Mouse (Mus musculus) 3134 (cell line): ENCODE data around the gene Slc47a1.
A peak's percentile ranks its signal among the peaks of the same experiment; 100 is the strongest.

Experiments used
- DNase-seq: peaks from one replicate; pipeline ENCODE4 v3.0.0-alpha.2; 2011; ENCODE audit warnings: low spot score; ENCODE audit not compliant: insufficient read length; ENCODE audit errors: extremely low read depth

Gene Slc47a1

GRCm38 (mm10) chr11:61381272-61381671, 3.1 kb upstream of the Slc47a1 start:
- no peak for DNase-seq

DNA sequence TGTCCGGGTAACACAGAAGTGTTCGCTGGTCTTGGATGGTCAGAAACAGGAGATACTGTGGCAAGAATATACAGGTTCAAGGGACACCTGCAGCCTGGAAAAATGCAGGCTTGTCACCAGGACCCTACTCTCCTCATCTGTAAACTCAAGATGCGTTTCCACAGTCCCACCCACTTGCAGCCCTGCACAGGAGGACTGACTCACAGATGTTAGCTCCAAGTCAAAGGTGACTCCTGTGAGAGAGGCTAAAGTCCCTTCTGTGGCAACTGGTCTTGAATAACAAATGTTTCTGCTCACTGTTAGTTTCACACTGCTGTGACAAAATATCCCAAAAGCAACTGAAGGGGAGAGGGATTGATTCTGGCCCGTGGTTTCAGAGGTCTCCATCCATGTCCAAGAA, 506 bp upstream of the Slc47a1 start:
- DNase-seq = no peak

- no peak for DNase-seq
Measured at GRCm38 (mm10) chr11:61368668-61369067, 9.5 kb downstream of the Slc47a1 start.

DNA sequence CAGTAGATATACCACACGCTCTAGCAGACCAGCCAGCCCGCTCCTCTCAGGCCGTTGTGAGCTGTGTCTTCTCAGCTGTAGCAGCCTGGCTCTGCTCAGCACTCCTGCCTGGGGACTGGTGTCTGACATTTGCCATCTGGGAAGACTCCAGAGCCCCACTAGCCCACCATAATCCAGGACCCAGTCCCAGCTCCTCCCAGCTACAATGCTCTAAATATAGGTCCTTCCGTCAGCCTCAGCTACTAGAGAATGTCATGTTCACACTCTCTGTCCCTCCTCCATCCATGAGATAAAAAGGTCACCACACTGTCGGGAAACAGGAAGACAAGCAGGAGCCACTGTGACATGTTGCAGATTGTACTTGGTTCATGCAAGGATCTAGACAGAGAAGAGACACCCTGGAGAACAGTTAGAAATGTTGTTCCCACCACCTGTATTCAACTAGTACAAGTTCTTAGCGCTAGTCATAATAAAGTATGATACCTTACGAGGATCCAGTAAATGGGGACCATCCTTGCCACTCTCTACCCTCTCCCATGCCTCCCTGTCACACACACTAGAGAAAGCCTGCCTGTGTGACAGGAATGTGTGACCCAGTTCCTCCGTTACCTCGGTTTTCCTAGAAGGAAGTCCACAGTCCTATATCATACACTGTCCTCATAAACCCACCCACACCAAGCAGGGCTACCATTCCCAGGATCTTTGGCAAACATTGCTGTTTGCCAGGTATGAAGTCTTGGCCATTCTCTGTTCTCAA, 11.4 kb downstream of the Slc47a1 start:
- DNase-seq = no peak

- no peak for DNase-seq
Measured at GRCm38 (mm10) chr11:61365938-61366337, 12.2 kb downstream of the Slc47a1 start.

- no peak for DNase-seq
Measured at GRCm38 (mm10) chr11:61364096-61364495, 14.0 kb downstream of the Slc47a1 start.

DNA sequence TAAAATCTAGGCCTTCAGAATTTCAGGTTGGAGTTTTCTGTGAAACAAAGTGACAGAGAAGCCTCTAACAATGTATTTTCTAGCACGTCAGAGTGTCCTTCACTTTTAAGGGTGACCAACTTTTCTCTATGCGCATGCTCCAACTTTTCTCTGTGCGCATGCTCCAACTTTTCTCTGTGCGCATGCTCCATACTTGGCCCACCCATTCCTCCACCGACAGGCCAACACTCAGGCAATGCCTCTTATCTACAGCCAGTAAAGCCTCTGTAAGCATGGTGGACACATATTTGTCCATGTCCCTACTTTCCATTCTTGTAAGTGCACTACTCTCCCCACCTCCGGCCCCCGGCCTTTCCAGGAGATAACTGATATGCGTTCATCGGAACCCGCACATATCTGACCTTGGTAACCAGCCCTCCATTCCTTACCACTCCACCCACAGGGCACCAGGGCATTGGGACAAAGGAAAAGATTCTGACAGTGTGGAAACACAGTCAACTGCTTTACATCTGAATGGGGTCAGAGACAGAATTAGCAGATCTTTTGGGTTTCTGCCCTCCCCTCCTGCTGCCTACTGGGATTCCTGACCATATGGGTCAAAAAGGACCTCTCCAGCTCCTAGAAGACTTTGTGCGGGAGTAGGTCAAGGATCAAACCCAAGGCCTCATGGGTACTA, 16.5 kb downstream of the Slc47a1 start:
- DNase-seq = no peak

DNA sequence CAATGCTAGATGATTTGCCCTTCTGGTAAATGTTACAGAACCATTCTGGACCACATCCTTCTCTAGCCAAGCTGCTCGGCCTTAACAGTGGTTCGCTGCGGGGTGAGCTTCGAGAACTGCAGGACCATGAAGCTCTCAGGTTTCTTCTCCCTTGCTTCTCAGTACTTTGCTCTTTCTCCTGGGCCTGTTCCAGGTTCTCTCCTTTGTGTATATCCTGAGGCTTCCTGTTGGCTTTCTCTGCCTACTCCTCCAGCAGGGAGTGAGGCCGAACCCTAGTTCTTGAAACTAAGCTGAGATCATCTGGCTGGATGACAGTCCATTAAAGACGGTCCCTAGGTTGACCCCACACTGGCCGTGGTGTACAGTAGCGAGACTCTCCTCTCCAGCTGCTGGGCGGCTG, 21.5 kb downstream of the Slc47a1 start:
- DNase-seq = no peak

- no peak for DNase-seq
Measured at GRCm38 (mm10) chr11:61356111-61356510, 22.0 kb downstream of the Slc47a1 start.

DNA sequence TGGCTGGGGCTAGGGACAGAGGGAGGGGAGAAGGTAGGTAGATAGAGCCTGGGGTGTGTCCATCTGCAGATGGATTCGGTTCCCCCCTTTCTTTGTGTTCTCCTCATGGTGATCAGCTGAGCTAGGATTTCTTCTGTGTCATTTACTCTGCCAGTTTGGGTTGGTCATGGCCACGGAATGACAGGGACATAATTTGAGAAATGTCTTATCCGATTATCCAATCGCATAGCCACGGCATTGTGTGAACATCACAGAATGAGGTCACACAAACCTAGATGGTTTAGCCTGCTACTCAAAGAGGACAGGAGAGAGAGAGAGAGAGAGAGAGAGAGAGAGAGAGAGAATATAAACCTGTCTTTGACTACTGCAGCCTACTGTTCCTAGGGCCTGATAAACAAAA, 22.8 kb downstream of the Slc47a1 start:
- DNase-seq = no peak

DNA sequence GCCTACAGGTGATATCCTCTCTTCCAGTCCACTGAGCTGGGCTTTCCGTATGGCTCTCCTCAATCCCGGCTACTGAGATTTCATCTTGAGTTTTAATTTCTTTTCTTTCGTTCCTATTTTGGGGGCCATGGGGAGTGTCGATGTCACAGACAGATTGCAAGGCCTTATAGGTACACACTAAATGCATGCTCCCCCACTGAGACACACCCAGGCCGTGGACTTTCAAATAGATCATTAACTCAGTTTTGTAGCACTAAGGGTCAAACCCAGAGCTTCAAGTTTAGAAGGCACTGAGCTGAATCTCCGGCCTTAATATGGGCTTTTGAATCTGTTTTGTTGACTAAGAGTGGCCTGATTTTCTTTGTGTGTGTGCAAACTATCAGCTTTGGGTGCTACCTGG, 23.8 kb downstream of the Slc47a1 start:
- DNase-seq = no peak

- DNase-seq = no peak
Measured at GRCm38 (mm10) chr11:61353038-61353437, 25.1 kb downstream of the Slc47a1 start.

- DNase-seq = peak; percentile 14
Measured at GRCm38 (mm10) chr11:61352138-61352651, 25.9 kb downstream of the Slc47a1 start.

- no peak for DNase-seq
Measured at GRCm38 (mm10) chr11:61349337-61349736, 28.8 kb downstream of the Slc47a1 start.

- DNase-seq = no peak
Measured at GRCm38 (mm10) chr11:61346133-61346532, 32.0 kb downstream of the Slc47a1 start.

- DNase-seq = no peak
Measured at GRCm38 (mm10) chr11:61342505-61343420, 35.4 kb downstream of the Slc47a1 start, which contains the start of gene Slc47a2. TSS of gene Slc47a2 (minus strand) at chr11:61342860.

GRCm38 (mm10) chr11:61341971-61342370, 36.2 kb downstream of the Slc47a1 start:
- no peak for DNase-seq

DNA sequence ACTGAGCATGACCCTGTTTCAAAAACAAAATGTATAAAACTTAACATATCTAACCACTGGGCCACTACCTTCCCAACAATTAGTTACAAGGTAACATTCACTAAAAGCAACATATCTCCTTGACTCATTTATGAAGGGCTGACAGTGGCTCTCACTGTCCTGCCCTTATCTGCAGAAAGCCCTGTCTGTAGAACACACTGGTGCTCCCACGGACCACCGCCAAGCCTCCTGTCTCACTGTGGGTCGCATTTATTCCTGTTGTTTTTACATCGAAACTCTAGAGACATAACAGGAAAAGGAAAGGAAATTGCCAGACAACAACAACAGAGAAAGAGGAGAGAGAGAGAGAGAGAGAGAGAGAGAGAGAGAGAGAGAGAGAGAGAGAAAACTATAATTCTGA, 36.9 kb downstream of the Slc47a1 start:
- no peak for DNase-seq

DNA sequence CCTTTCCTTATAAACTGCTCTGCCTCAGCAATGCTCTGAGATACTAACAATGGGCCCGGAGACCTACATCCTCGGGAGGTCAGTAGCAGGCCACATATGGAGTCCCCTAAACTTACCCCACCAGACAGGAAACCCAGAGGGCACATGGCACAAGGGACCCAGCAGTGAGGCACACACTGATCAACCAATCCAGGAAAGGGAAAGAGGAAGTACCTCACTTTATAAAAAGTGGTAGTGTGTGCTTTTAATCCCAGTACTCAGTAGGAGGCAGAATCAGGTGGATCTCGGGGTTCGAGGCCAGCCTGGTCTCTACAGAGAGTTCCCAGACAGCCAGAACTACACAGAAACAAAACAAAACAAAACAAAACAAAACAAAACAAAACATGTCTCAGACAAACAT, 37.8 kb downstream of the Slc47a1 start:
- DNase-seq = no peak

DNA sequence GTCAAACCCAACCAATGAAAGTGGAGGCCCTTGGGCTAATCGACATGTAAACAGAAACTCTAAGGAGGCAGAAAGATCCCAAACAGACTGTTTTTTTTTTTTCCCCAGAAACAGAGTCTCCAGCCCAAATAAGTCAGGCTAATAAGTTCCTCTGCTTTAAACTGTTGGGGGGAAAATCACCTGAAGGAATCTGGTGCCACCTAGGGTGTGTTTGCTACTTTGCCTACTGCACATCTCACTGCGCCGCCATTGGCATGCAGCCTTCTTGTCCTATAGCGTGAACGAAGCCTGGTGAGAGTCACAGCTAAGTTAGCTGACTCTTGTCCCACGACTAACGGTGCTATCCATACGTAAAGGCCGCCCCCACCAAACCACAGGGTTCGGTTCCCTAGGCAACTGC, 40.6 kb downstream of the Slc47a1 start:
- DNase-seq = no peak
